Mouse (Mus musculus): ENCODE data around the gene Ano3. TPM values are rescaled to one million over a fixed set of nuclear protein-coding genes. Genes with fewer than 3 reads are reported as not detected.
"Not testable (repeated sequence)": the region's sequence is repeated elsewhere in the genome, so short reads cannot be mapped to it uniquely, and the experiment has no call there.

The Ano3 gene
- total RNA-seq (2021), result under 1 TPM; 0.17 to 0.31 TPM
- long read RNA-seq, experiment 1, result 0 reads
- long read RNA-seq, experiment 2, result 0 reads

DNA sequence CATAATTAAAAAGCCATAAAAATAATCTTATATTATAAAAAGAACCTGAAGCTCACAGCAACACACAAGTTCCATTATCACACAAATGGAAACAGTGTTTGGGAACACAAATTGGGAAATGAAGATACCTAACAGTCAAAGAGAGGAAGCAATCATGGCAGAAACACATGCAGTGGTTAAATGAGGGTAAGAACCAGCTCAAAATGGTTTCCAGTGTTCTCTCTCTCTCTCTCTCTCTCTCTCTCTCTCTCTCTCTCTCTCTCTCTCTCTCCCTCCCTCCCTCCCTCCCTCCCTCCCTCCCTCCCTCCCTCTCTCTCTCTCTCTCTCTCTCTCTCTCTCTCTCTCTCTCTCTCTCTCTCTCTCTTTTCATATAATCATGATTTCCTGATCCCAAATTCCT is at the start of gene Ano3:
TSS of gene Ano3 (minus strand) at position 101 of the 400 bp plus-strand sequence.
- not testable (repeated sequence) for DNase-seq (ENCODE audit: low spot score in 2 of 2)

DNA sequence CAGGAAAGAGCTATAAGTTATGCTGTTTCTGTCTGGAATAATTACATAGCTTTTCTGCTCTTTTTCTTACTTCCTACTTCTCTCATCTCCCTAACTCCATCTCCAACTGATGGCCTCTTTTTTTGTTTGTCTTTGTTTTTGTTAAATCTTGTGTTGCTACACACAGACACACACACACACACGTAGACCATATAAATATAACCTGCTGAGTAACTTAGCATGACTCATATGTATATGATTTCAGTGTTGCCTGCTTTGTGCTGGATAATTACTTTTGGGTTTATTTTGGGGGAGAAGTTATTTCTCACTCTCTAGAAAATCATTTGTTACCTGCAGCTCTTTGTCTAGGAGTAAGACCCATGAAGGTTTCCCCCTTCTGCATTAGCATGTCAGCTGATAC is 39.3 kb upstream of the Ano3 start:
- no peak for DNase-seq (ENCODE audit: low spot score in 2 of 2)

DNA sequence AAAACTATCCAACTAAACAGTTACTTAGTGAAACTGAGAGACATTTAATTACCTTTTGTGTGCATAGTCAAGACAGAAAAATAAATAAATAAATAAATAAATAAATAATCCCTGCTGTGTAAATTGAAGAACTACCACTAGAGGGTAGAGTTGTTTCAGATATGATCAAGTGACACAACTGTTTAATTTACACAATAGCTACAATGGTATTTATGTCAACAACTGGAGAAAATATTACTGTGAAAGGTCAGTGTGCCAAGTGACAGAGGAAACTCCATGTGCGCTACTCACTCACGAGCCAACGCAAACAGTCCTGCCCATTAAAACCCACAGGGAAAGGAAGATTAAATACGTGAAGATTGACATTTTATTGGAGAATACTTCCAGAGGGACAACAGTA is 38.8 kb upstream of the Ano3 start:
- DNase-seq (ENCODE audit: low spot score in 2 of 2), result no peak

- DNase-seq (ENCODE audit: low spot score in 2 of 2), result no peak
Observed at GRCm38 (mm10) chr2:110985853-110986271, 35.1 kb upstream of the Ano3 start.

DNA sequence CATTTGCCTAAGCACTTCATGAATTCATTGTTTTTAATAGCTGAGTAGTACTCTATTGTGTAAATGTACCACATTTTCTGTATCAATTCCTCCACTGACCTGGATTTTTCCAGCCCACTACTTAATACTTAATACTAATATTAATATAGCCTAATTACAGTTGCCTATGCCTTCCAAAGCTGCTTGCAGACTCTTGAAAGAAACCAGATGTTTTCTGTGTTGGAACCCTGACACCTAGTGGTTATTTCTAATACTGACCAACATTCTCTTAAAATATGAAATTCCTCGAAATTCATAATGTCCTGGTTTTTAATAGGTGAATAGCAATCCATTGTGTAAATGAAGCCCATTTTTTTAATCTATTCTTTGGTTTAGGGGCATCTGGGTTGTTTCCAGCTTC is 31.0 kb upstream of the Ano3 start:
- no peak for DNase-seq (ENCODE audit: low spot score in 2 of 2)

GRCm38 (mm10) chr2:110979610-110980009 is 28.9 kb upstream of the Ano3 start:
- DNase-seq (ENCODE audit: low spot score in 2 of 2), result no peak

DNA sequence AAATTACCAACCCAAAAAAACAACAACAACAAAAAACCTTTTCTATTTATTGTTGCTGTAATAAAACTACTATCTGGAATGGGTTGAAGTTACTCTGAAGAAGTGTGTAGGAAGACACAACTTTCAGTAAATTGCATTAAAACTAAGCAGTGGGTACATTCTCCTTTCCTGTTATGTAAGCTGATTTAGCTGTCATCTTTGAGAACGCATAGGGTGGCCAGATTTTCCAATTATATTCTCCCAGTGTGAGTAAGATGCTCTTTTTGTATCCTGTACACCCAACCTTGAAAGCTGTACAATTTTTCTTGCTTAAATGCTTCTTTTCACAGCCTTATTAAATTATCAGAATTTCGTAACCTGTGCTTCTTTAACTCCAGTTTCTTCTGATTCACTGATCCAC is 26.1 kb upstream of the Ano3 start:
- DNase-seq (ENCODE audit: low spot score in 2 of 2), result no peak

DNA sequence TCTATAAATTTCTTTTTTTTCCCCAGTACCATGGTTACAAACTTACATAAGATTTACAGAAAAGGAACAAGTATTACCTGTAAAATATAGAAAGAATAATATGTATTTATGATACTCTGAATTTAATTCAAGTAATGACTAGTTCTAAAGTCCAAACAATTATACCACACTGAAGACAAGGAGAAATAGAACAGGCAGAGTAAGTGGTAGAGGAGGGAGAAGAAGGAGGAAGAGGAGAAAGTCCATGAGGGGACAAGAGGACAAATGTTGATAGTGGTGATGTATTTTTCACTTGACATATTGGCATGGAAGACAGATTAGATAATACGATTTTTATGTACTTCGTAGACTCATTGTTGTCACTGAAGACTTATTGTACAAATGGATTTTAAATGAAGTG is 19.4 kb upstream of the Ano3 start:
- no peak for DNase-seq (ENCODE audit: low spot score in 2 of 2)

- no peak for DNase-seq (ENCODE audit: low spot score in 2 of 2)
Observed at GRCm38 (mm10) chr2:110965398-110965797, 14.7 kb upstream of the Ano3 start.

- DNase-seq (ENCODE audit: low spot score in 2 of 2), result no peak
Observed at GRCm38 (mm10) chr2:110950432-110950803, 305 bp downstream of the Ano3 start.

GRCm38 (mm10) chr2:110949679-110950431 is 868 bp downstream of the Ano3 start:
- DNase-seq (ENCODE audit: low spot score in 2 of 2), result no peak

DNA sequence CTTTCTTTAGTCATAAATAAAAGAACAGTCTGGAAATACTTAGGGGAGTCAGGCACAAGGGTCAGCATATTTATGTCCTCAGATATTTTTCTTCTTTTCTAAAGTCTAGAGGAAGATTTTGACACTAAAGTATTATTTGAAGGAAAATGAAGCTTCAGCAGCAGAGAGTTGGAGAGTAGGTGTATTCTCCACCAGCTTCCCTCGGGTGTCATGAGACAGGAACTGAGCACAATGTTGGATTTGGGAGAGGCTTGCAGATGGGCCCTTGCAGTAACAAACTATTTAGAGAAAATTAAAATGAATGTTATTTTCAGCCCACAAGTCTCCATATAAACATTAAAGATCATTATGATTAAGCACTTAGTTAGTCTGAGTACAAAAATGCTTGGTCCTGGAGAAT is 5.6 kb downstream of the Ano3 start:
- no peak for DNase-seq (ENCODE audit: low spot score in 2 of 2)

DNA sequence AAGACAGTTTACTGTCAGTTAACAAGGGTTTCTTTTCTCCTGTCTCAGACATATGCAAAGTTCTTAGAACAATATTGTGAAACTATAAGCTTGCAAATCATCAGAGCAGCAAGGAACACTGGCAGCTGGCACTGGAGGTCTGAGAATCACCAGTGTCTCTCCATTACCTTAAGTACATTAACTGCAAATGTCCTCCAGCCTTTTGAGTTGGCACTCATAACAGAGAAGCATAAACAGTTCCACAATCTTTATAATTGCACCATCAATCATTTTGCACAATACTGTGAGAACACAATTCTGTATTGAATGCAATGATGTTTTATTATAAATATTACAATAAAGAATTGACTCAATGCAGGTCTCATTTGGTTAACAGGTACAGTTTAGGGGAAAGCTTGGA is 15.0 kb downstream of the Ano3 start:
- DNase-seq (ENCODE audit: low spot score in 2 of 2), result no peak

DNA sequence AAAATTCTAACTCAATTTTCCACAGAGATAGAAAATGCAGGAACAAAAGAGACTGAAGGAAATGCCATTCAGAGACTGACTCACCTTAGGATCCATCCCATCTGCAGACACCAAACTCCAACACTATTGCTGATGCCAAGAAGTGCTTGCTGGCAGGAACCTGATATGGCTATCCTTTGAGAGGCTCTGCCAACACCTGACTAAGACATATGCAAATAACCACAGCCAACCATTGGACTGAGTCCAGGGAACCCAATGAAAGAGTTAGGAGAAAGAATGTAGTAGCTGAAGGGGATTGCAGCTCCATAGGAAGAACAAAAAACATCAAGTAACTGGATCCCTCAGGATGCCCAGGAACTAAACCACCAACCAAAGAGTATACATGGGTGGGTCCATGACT is 21.6 kb downstream of the Ano3 start:
- DNase-seq (ENCODE audit: low spot score in 2 of 2), result no peak

DNA sequence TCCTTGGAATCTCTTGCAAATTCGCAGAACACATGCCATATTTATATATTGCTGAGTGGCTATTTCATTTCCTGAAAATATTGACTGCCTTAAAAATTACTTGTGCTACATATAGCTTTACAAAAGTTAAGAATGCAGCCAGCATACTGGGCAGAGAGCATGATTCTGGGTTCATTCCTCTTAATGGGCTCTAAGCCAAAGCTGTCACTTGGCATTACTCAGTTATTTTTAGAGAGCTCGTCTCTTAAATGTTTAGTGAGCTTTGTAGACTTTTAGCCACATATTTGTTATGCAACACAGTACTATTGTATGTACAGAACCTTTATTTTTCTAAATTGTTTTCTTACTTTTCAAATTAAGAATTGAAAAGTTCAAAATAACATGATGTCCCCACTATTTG is 41.2 kb downstream of the Ano3 start:
- DNase-seq (ENCODE audit: low spot score in 2 of 2), result no peak

- DNase-seq (ENCODE audit: low spot score in 2 of 2), result no peak
Observed at GRCm38 (mm10) chr2:110906473-110906872, 44.2 kb downstream of the Ano3 start.

- no peak for DNase-seq (ENCODE audit: low spot score in 2 of 2)
Observed at GRCm38 (mm10) chr2:110896477-110897270, 54.0 kb downstream of the Ano3 start.

DNA sequence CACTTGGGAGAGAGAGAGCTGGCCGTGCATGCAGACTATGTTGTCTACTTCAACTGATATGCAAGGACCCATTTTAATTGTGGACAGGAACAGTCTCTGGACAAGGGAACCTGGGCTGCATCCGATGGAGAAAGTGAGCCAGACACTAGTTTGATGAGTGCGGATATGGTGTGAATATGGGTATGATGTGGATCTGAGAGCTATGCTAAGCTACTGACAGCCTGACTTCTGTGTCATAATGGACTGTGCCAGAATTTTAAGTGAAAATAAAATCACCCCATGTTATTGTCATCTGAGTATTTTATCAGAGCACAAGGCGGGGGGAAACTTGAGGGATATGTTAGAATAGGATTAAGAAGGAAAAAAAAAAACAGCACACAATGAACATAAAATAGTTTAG is 79.1 kb downstream of the Ano3 start:
- no peak for DNase-seq (ENCODE audit: low spot score in 2 of 2)

DNA sequence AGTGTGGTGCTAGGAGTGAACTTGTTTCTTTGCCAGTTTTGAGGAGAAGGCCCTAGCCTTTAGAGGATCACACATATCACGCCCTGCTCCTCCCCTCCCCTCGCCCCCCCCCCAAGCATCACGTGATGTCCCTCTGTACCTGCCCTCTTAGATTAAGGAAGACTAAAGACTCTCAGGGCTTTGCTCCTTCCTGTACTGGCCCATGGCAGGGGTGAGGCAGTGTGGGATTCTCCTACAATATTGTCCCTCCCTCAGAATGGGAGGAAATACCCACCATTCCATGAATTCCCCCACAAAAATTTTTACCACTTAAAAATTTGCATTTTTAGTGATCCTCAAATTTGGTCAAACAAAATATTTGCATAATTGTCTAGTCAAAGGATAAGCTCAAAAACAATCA is 85.1 kb downstream of the Ano3 start:
- DNase-seq (ENCODE audit: low spot score in 2 of 2), result no peak

- DNase-seq (ENCODE audit: low spot score in 2 of 2), result no peak
Observed at GRCm38 (mm10) chr2:110863376-110863775, 87.3 kb downstream of the Ano3 start.

DNA sequence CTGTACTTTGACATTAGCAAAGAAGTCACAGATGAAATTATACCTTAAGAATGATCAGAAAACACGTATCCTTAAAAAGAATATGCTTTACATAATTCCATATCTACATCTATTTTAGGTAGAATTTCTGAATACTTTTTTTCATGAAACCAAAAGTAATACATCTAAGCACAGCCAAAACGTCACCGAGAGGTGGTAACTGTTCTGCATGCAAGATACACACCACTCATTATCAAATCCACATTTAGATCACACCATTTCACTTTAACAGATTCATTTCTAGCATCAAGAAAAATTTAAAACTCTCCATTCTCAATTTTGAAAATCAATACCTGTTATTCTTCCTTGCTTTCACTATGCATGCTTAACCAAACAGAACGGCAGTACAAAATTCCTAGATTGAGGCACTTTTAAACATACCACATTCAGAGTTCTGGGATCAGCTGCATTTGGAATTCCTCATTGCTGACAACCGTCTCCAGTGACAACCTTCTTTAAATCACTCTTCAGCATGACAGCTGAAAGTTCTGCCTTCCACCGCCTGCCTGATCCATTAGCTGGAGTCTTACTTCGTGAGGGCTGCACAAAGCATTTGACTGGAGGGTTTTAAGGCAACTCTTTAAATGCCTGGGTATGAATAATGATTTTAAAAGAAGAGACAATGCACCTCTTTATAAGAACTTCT is 111.0 kb downstream of the Ano3 start:
- no peak for DNase-seq (ENCODE audit: low spot score in 2 of 2)

DNA sequence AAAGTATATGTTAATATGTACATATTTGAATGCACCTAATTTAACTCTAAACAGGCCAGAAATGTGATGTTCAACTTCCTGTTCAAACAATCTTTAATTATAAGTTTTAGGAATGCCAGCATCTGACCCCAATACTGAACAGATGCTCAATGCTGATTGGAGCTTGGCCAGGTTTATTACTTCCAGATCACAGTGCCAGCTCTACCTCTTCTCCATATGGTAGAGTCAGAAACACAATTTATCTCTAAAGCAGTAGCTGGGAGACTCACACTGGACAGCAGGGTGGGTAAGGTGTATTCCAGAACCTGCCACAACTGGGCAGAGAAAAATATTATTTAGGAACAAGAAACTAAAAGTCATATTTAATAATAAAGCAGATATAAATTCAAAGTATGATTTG is 134.5 kb downstream of the Ano3 start:
- DNase-seq (ENCODE audit: low spot score in 2 of 2), result no peak
